Mouse (Mus musculus): ENCODE measurements around the gene Arl5c. TPM values are rescaled to one million over a fixed set of nuclear protein-coding genes. Genes with fewer than 3 reads are reported as not detected.

The Arl5c gene
- polyA plus RNA-seq, 1 experiment from 2014 or later: 11.8 TPM

- Histone ChIP-seq H3K36me3 (peaks cover 34% of the 10 kb centered on the region), H3K4me1 (peaks cover 29% of the 10 kb centered on the region), H3K27ac (replicated peaks) (no peak overlapping the region), H3K9ac (replicated peaks) (no peak overlapping the region), H3K27me3 (replicated peaks) (no peaks in the 10 kb centered on the region), H3K9me3 (replicated peaks) (no peaks in the 10 kb centered on the region), H3K4me2 (no peak overlapping the region), H3K4me3 (replicated peaks) (no peak overlapping the region)
- 56% methylated on average over 6 of the region's 6 CpGs for WGBS
- no peak for ATAC-seq (ENCODE audit: low FRiP score)
Observed at GRCm38 (mm10) chr11:98001986-98002385, 6.0 kb upstream of the Arl5c start.

DNA sequence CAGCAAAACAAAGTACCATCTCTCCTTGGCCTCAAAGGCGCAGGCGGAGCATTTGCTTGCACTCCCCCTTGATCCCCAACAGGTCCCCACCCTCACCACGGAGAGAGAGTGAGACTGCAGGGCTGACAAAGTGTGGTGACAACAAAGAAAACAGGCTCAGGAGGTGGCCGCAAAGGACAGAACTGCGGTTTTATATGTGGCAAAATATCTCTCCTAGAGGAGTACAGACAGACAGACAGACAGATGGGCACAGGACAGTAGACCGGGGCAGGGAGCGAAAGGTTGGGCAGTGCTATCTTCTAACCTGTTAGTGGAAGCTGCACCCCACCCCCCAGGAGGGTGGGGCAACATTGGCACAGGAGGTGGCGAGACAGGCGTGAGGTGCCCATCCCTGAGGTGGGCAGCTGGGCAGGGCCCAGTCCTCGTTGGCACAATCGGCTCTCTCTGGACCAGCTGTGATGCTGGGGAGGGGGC, 5.4 kb upstream of the Arl5c start:
- no peak for ATAC-seq (ENCODE audit: low FRiP score)
- 27% methylated on average over 11 of the region's 11 CpGs for WGBS
- H3K27ac ChIP-seq (replicated peaks): no peak overlapping the region
- no peak overlapping the region for H3K4me2 ChIP-seq
- H3K9me3 ChIP-seq (replicated peaks): no peaks in the 10 kb centered on the region
- peaks cover 29% of the 10 kb centered on the region for H3K4me1 ChIP-seq
- H3K36me3 ChIP-seq: peaks cover 30% of the 10 kb centered on the region
- no peak overlapping the region for H3K4me3 ChIP-seq (replicated peaks)
- H3K27me3 ChIP-seq (replicated peaks): no peaks in the 10 kb centered on the region
- H3K9ac ChIP-seq (replicated peaks): no peak overlapping the region

- H3K9me3 ChIP-seq (replicated peaks): no peaks in the 10 kb centered on the region
- ATAC-seq (ENCODE audit: low FRiP score): no peak
Observed at GRCm38 (mm10) chr11:98000378-98001140, 4.6 kb upstream of the Arl5c start.

DNA sequence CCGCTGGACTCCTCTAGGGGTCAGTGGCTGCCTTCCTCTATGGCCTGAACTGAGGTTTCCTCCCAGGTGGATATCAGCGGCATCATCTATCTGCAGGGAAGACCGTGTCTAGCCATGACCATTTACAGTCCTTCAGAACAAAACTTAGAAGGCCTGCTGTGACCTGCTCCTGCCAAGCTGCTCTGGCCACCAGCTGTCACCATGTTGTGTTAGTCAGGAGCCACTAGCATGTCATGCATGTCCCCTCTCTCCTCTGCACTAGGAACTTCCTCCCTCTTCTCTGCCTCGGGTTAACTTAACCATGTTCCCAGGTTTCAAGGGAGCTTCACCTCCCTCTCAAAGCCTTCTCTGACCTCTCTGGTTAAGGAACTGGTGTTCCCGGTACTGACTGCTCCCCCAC, 3.8 kb upstream of the Arl5c start:
- Histone ChIP-seq H3K9me3 (replicated peaks) (no peaks in the 10 kb centered on the region), H3K9ac (replicated peaks) (no peak overlapping the region), H3K4me3 (replicated peaks) (no peak overlapping the region), H3K36me3 (peaks cover 16% of the 10 kb centered on the region), H3K4me1 (peaks cover 42% of the 10 kb centered on the region), H3K27me3 (replicated peaks) (no peaks in the 10 kb centered on the region), H3K27ac (replicated peaks) (no peak overlapping the region), H3K4me2 (no peak overlapping the region)
- no peak for ATAC-seq (ENCODE audit: low FRiP score)
- WGBS: 61% methylated on average over 5 of the region's 5 CpGs

More at GRCm38 (mm10) chr11:98000378-98001140, 4.6 kb upstream of the Arl5c start:
- Histone ChIP-seq H3K4me2 (no peak overlapping the region), H3K36me3 (peaks cover 24% of the 10 kb centered on the region), H3K4me3 (replicated peaks) (no peak overlapping the region), H3K27me3 (replicated peaks) (no peaks in the 10 kb centered on the region), H3K4me1 (peaks cover 34% of the 10 kb centered on the region), H3K9ac (replicated peaks) (no peak overlapping the region), H3K27ac (replicated peaks) (no peak overlapping the region)
- WGBS: 30% methylated on average over 7 of the region's 7 CpGs

- H3K9ac ChIP-seq (replicated peaks): no peak overlapping the region
- H3K4me2 ChIP-seq: no peak overlapping the region
- H3K27me3 ChIP-seq (replicated peaks): no peaks in the 10 kb centered on the region; the same call in 1 of the 2 replicates
- WGBS: 70% methylated on average over 7 of the region's 7 CpGs
- no peaks in the 10 kb centered on the region for H3K9me3 ChIP-seq (replicated peaks)
- no peak overlapping the region for H3K4me3 ChIP-seq (replicated peaks)
- no peak overlapping the region for H3K27ac ChIP-seq (replicated peaks)
- H3K4me1 ChIP-seq: peaks cover 44% of the 10 kb centered on the region
- ATAC-seq (ENCODE audit: low FRiP score): no peak
- peaks cover 9% of the 10 kb centered on the region for H3K36me3 ChIP-seq
Observed at GRCm38 (mm10) chr11:97998898-97999608, 3.1 kb upstream of the Arl5c start.

DNA sequence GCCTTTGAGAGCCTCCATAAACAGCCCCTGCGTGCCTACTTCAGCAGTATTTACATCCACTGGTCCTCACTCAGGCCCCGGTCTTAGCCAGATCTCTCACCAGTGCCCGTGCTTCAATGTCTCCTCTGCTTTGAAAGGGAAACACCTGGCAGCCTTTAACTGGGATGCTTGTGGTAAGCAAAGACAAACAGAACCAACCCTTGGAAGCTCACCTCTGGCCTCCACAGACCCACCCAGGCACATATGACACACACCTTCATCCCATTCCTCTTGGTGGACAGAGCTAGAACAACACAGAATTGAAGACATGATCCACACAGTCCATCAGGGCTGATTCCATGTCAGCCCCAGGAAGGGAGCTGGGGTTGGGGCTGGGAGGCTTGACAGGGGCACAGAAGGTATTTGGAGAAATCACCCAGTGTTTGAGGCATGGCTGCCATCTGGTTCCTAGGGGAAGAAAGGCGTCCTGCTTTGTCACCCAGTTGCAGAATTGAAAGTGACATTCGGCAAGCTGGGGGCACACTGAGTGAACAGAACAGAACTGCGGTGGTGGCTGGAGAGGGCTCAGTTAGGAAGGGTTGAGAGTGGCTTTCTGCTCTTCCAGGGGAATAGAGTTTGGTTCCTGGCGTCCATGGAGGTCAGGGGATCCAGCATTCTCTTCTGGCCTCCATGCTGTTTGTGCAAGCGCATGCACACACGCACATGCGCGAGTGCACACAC, 2.3 kb upstream of the Arl5c start:
- no peaks in the 10 kb centered on the region for H3K9me3 ChIP-seq (replicated peaks)
- no peak overlapping the region for H3K4me2 ChIP-seq
- no peak for ATAC-seq (ENCODE audit: low FRiP score)
- no peak overlapping the region for H3K9ac ChIP-seq (replicated peaks)
- H3K27ac ChIP-seq (replicated peaks): no peak overlapping the region
- H3K27me3 ChIP-seq (replicated peaks): no peaks in the 10 kb centered on the region; the same call in 1 of the 2 replicates
- peaks cover 6% of the 10 kb centered on the region; the same call in 1 of the 2 replicates for H3K36me3 ChIP-seq
- H3K4me1 ChIP-seq: peaks cover 39% of the 10 kb centered on the region
- 73% methylated on average over 11 of the region's 11 CpGs for WGBS
- H3K4me3 ChIP-seq (replicated peaks): no peak overlapping the region

DNA sequence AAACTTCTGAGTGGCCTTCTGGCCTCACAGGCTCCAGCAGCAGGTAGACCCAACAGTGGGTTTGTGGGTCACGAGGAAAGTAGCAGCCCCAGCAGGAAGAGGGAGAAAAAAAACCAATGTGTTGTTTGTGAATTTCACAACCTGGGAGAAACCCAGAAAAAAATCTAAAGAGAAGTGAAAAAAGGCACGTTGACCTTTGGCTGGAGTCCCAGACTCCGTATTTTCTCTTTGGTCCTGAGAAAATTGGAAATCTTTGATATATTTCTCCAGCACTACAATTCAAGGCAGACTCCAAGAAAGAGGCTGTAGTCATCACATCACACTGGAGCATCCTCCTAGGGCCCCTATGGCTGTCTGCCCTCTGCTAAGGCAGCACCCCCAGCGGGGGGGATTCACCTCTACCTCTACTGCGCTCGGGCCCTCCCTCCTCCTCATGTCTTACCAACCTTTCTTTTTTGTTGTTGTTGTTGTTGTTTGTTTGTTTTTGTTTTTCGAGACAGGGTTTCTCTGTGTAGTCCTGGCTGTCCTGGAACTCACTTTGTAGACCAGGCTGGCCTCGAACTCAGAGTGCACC, 1.5 kb upstream of the Arl5c start:
- Histone ChIP-seq H3K9me3 (replicated peaks) (no peaks in the 10 kb centered on the region), H3K36me3 (no peaks in the 10 kb centered on the region), H3K4me2 (no peak overlapping the region), H3K27me3 (replicated peaks) (no peaks in the 10 kb centered on the region; the same call in 1 of the 2 replicates), H3K4me3 (replicated peaks) (no peak overlapping the region), H3K27ac (replicated peaks) (no peak overlapping the region), H3K4me1 (peaks cover 32% of the 10 kb centered on the region), H3K9ac (replicated peaks) (no peak overlapping the region)
- ATAC-seq (ENCODE audit: low FRiP score): no peak
- 83% methylated on average over 8 of the region's 8 CpGs for WGBS

GRCm38 (mm10) chr11:97996691-97997090, 710 bp upstream of the Arl5c start:
- Histone ChIP-seq H3K4me3 (replicated peaks) (no peak overlapping the region), H3K27me3 (replicated peaks) (no peaks in the 10 kb centered on the region; the same call in 1 of the 2 replicates), H3K4me2 (no peak overlapping the region), H3K36me3 (no peaks in the 10 kb centered on the region), H3K9ac (replicated peaks) (no peak overlapping the region), H3K4me1 (peaks cover 25% of the 10 kb centered on the region), H3K27ac (replicated peaks) (no peak overlapping the region), H3K9me3 (replicated peaks) (no peaks in the 10 kb centered on the region)
- no peak for ATAC-seq (ENCODE audit: low FRiP score)
- 71% methylated on average over 1 of the region's 1 CpGs for WGBS

DNA sequence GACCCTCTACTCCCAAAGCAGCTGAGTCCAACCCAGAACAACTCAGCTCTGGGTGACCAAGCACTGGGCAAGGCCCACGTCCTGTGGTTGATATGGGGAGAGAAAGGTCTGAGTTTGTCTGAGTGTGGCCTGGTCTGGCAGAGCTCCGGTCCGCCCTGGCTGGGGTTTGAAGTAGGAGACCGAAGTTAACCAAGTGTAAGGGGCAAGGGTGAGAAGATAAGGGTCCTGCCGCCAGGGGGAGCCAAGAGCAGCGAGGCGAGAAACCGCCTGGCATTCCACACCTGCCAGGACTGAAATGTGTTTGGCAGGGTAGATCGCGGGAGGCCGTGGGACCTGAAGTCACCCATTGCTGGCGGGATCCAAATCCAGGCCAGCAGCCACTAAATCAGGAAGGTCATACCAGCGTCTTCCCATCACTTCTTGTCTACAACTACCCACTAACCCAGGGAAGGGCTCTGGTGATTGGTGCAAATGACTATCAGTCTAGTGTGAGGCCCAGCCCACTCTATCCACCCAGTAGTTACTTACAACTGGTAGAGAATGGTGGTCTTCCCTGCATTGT, 1.4 kb downstream of the Arl5c start:
- Histone ChIP-seq H3K9ac (replicated peaks) (peak overlapping the region; percentile 37), H3K9me3 (replicated peaks) (no peaks in the 10 kb centered on the region), H3K27ac (replicated peaks) (no peak overlapping the region), H3K4me1 (peaks cover 28% of the 10 kb centered on the region), H3K36me3 (no peaks in the 10 kb centered on the region), H3K4me3 (replicated peaks) (peak overlapping the region; percentile 44), H3K27me3 (replicated peaks) (no peaks in the 10 kb centered on the region; the same call in 1 of the 2 replicates), H3K4me2 (peak overlapping the region; percentile 87)
- ATAC-seq (ENCODE audit: low FRiP score): peak; percentile 46
- WGBS: 8% methylated on average over 13 of the region's 13 CpGs

DNA sequence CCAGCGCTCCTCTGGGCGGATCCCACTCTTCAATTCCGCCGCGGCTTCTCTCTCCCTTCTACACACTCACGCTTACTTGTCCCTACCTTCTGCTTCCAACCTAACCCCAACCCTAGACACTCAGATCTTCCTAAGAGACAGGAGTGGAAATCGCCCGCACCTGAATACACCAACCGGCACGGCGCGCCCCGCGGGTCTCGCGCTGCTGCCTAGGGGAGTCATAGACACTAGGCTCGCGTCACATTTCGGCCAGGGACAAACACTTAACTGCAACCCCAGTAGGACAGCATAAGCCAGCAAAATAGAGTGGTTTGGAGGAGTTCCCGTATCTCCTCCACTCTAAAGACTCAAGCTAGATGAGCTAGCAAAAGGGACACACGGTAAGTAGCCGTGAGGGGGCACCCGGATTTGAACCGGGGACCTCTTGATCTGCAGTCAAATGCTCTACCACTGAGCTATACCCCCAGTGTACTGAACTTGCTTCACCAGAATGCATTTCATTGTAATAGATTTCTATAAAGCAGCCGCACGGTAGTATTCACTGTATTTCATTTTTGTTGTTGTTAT, 7.4 kb downstream of the Arl5c start:
- no peaks in the 10 kb centered on the region for H3K36me3 ChIP-seq
- WGBS: under 1% methylated on average over 26 of the region's 26 CpGs

More for the DNA sequence above, 7.4 kb downstream of the Arl5c start:
- ATAC-seq (ENCODE audit: low FRiP score): peak; percentile 90
- Histone ChIP-seq H3K4me1 (peaks cover 34% of the 10 kb centered on the region), H3K27me3 (replicated peaks) (peaks cover 26% of the 10 kb centered on the region), H3K4me2 (peak overlapping the region; percentile 89), H3K27ac (replicated peaks) (peak overlapping the region; percentile 91), H3K9ac (replicated peaks) (peak overlapping the region; percentile 91), H3K4me3 (replicated peaks) (peak overlapping the region; percentile 87), H3K9me3 (replicated peaks) (no peaks in the 10 kb centered on the region)
